ENCODE assay signal across 7 mouse cellular contexts in genomic region chr14:55825216-55826051, GRCm38 (mm10). TPM values are rescaled to one million over a fixed set of nuclear protein-coding genes. Genes with fewer than 3 reads are reported as not detected.
DNase-seq lines count a peak whose midpoint lies in the region; ATAC-seq and TF ChIP-seq lines count a peak whose summit lies in the region.

No protein-coding gene starts in this region.

- TF ChIP-seq POLR2A in limb, embryonic 14.5 days (IDR thresholded peaks at IDR 0.05; ENCODE audit: borderline replicate concordance, extremely low read depth, insufficient read depth, insufficient read length) = no peak

- H3K27me3 ChIP-seq in embryonic facial prominence, embryonic 15.5 days = no peaks in the 10 kb centered on the region
- H3K27me3 ChIP-seq in heart, embryonic 15.5 days = peaks cover 18% of the 10 kb centered on the region
- no peaks in the 10 kb centered on the region for H3K27me3 ChIP-seq in limb, embryonic 14.5 days (ENCODE audit: control insufficient read depth, insufficient read depth, low read length)

- H3K36me3 ChIP-seq in embryonic facial prominence, embryonic 15.5 days = peaks cover 24% of the 10 kb centered on the region
- no peaks in the 10 kb centered on the region for H3K36me3 ChIP-seq in heart, embryonic 15.5 days
- H3K36me3 ChIP-seq in limb, embryonic 14.5 days (ENCODE audit: control insufficient read depth, insufficient read depth, low read length) = peaks cover 43% of the 10 kb centered on the region

- peak; percentile 5 to 15 for DNase-seq in spleen, postnatal 10 days (ENCODE audit: low spot score in 2 of 2)
- no peak for DNase-seq in spleen, postnatal 36 days (ENCODE audit: low spot score in 2 of 2)
- DNase-seq in limb, embryonic 14.5 days (ENCODE audit: low spot score) = peak; percentile 84
- peak; percentile 76 for DNase-seq in neural tube, embryonic 10.5 days (ENCODE audit: extremely low spot score, low spot score)
- DNase-seq in ovary, adult 18-20 months (ENCODE audit: low spot score) = no peak

- peak overlapping the region; percentile 90 for H3K9ac ChIP-seq in embryonic facial prominence, embryonic 15.5 days
- H3K9ac ChIP-seq in heart, embryonic 15.5 days = peak overlapping the region; percentile 63
- H3K9ac ChIP-seq in limb, embryonic 14.5 days (ENCODE audit: low read depth, low read length, severe bottlenecking) = peak overlapping the region; percentile 97

- peak overlapping the region; percentile 77 for H3K4me3 ChIP-seq in embryonic facial prominence, embryonic 15.5 days (replicated peaks)
- H3K4me3 ChIP-seq in heart, embryonic 15.5 days = peak overlapping the region; percentile 67
- peak overlapping the region; percentile 96 for H3K4me3 ChIP-seq in limb, embryonic 14.5 days (replicated peaks; ENCODE audit: low read length)

- WGBS in embryonic facial prominence, embryonic 15.5 days = 1% methylated on average over 27 of the region's 37 CpGs
- 2% methylated on average over 17 of the region's 37 CpGs for WGBS in heart, embryonic 15.5 days
- WGBS in limb, embryonic 14.5 days = 1% methylated on average over 16 of the region's 37 CpGs

- ATAC-seq in embryonic facial prominence, embryonic 15.5 days (ENCODE audit: insufficient number of reproducible peaks, low FRiP score, low TSS enrichment, low read depth) = peak; percentile 26
- ATAC-seq in heart, embryonic 15.5 days (replicated peaks; ENCODE audit: insufficient number of reproducible peaks, insufficient read depth, low FRiP score, low read depth) = no peak
- ATAC-seq in limb, embryonic 14.5 days (ENCODE audit: low FRiP score, low read depth) = peak; percentile 14; the same call in 1 of the 2 replicates

- H3K27ac ChIP-seq in embryonic facial prominence, embryonic 15.5 days (replicated peaks) = peak overlapping the region; percentile 100
- H3K27ac ChIP-seq in heart, embryonic 15.5 days = peak overlapping the region; percentile 95
- H3K27ac ChIP-seq in limb, embryonic 14.5 days (replicated peaks; ENCODE audit: low read depth, low read length) = peak overlapping the region; percentile 96

- H3K4me2 ChIP-seq in embryonic facial prominence, embryonic 15.5 days (replicated peaks) = peak overlapping the region; percentile 76
- H3K4me2 ChIP-seq in heart, embryonic 15.5 days = peak overlapping the region; percentile 87
- H3K4me2 ChIP-seq in limb, embryonic 14.5 days (replicated peaks; ENCODE audit: low read depth, low read length, severe bottlenecking) = peak overlapping the region; percentile 94

- H3K4me1 ChIP-seq in embryonic facial prominence, embryonic 15.5 days = peaks cover 55% of the 10 kb centered on the region
- H3K4me1 ChIP-seq in heart, embryonic 15.5 days (replicated peaks) = peaks cover 51% of the 10 kb centered on the region
- H3K4me1 ChIP-seq in limb, embryonic 14.5 days (ENCODE audit: control insufficient read depth, insufficient read depth, low read length) = peaks cover 22% of the 10 kb centered on the region

- no peaks in the 10 kb centered on the region for H3K9me3 ChIP-seq in embryonic facial prominence, embryonic 15.5 days (replicated peaks)
- no peaks in the 10 kb centered on the region for H3K9me3 ChIP-seq in heart, embryonic 15.5 days (replicated peaks)
- H3K9me3 ChIP-seq in limb, embryonic 14.5 days (ENCODE audit: control insufficient read depth, low read length) = no peaks in the 10 kb centered on the region

RNA-seq across cellular contexts. Expression of gene Nfatc4, which starts 2.5 kb away (rescaled TPM):
- polyA plus RNA-seq in embryonic facial prominence, embryonic 15.5 days (2015; fragmentation: Nextera tagmentation; extraction: Ambion mirVana) = 106 and 115 TPM in 2 replicates
- 10.8 and 15.8 TPM in 2 replicates for polyA plus RNA-seq in heart, embryonic 15.5 days (2015; fragmentation: Nextera tagmentation; extraction: Ambion mirVana)
- 171 and 233 TPM in 2 replicates for polyA plus RNA-seq in limb, embryonic 14.5 days (2012; rRNA removed)
- 83.5 and 114 TPM in 2 replicates for polyA plus RNA-seq in limb, embryonic 14.5 days (2014; fragmentation: Nextera tagmentation; extraction: Ambion mirVana)

RNA-seq across cellular contexts. Expression of gene Nynrin, which starts 28.4 kb away (rescaled TPM):
- 20.8 and 25.0 TPM in 2 replicates for polyA plus RNA-seq in embryonic facial prominence, embryonic 15.5 days (2015; fragmentation: Nextera tagmentation; extraction: Ambion mirVana)
- 12.7 and 15.0 TPM in 2 replicates for polyA plus RNA-seq in heart, embryonic 15.5 days (2015; fragmentation: Nextera tagmentation; extraction: Ambion mirVana)
- 41.0 and 49.5 TPM in 2 replicates for polyA plus RNA-seq in limb, embryonic 14.5 days (2012; rRNA removed)
- 20.6 and 23.6 TPM in 2 replicates for polyA plus RNA-seq in limb, embryonic 14.5 days (2014; fragmentation: Nextera tagmentation; extraction: Ambion mirVana)

RNA-seq across cellular contexts. Expression of gene Ripk3, which starts 36.8 kb away (rescaled TPM):
- 34.5 and 41.3 TPM in 2 replicates for polyA plus RNA-seq in embryonic facial prominence, embryonic 15.5 days (2015; fragmentation: Nextera tagmentation; extraction: Ambion mirVana)
- polyA plus RNA-seq in heart, embryonic 15.5 days (2015; fragmentation: Nextera tagmentation; extraction: Ambion mirVana) = 12.6 and 20.7 TPM in 2 replicates
- 35.9 and 41.4 TPM in 2 replicates for polyA plus RNA-seq in limb, embryonic 14.5 days (2012; rRNA removed)
- 30.5 and 37.6 TPM in 2 replicates for polyA plus RNA-seq in limb, embryonic 14.5 days (2014; fragmentation: Nextera tagmentation; extraction: Ambion mirVana)

RNA-seq across cellular contexts. Expression of gene Adcy4, which starts 41.5 kb away (rescaled TPM):
- 17.4 and 22.2 TPM in 2 replicates for polyA plus RNA-seq in embryonic facial prominence, embryonic 15.5 days (2015; fragmentation: Nextera tagmentation; extraction: Ambion mirVana)
- 14.9 and 18.0 TPM in 2 replicates for polyA plus RNA-seq in heart, embryonic 15.5 days (2015; fragmentation: Nextera tagmentation; extraction: Ambion mirVana)
- 32.4 and 35.0 TPM in 2 replicates for polyA plus RNA-seq in limb, embryonic 14.5 days (2012; rRNA removed)
- 16.8 and 17.8 TPM in 2 replicates for polyA plus RNA-seq in limb, embryonic 14.5 days (2014; fragmentation: Nextera tagmentation; extraction: Ambion mirVana)

RNA-seq across cellular contexts. Expression of gene Cbln3, which starts 58.8 kb away (rescaled TPM):
- polyA plus RNA-seq in embryonic facial prominence, embryonic 15.5 days (2015; fragmentation: Nextera tagmentation; extraction: Ambion mirVana) = 0.33 and 0.35 TPM in 2 replicates
- polyA plus RNA-seq in heart, embryonic 15.5 days (2015; fragmentation: Nextera tagmentation; extraction: Ambion mirVana) = 0.36 and 0.50 TPM in 2 replicates
- 1.0 and 1.3 TPM in 2 replicates for polyA plus RNA-seq in limb, embryonic 14.5 days (2012; rRNA removed)
- 0.25 and 0.54 TPM in 2 replicates for polyA plus RNA-seq in limb, embryonic 14.5 days (2014; fragmentation: Nextera tagmentation; extraction: Ambion mirVana)

Comparison
In these comparisons a context has a peak if more than half of its experiments do, and no peak if none do; other contexts are left out.
1. DNase-seq: peak in spleen, postnatal 10 days (2 of 2), limb, embryonic 14.5 days (single experiment) and neural tube, embryonic 10.5 days (single experiment); none in spleen, postnatal 36 days (0 of 2) and ovary, adult 18-20 months (single experiment).
2. Peak in every context shown above with its lines, with median percentiles within 50 percentile points of each other: H3K27ac ChIP-seq, H3K4me2 ChIP-seq, H3K4me3 ChIP-seq and H3K9ac ChIP-seq.